16 mouse cellular contexts compared by ENCODE assay signal in the genomic region with DNA sequence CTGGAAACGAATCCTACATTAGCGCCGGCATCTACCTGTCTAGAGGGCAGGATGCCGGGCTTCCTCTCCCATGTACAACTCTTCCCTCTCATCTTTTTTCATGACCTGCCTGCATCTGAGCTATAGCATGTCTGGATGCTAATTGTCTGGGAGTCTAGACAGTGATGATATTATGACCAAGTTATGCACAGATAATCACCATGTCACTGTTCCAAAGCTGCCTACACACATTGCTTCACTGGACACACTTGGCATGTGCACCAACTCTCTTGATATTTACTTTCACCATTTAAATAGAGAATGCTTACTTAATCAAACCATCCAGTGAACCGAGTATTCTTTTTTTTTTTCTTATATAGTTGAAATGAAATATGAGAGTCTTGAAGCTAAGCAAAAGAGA.
"Had no signal": no experiment of that assay in that cellular context is flagged by ENCODE, and none has a peak within 500 bp of the region (broad histone marks: within the 10 kb centered on the region; RNA-seq: fewer than 3 reads in every experiment).

No protein-coding gene starts in this region.

- H3K36me3 ChIP-seq: midbrain, embryonic 10.5 days; midbrain, embryonic 12.5 days; neural tube, embryonic 12.5 days; stomach, embryonic 15.5 days had no signal

- H3K4me3 ChIP-seq: midbrain, embryonic 10.5 days; midbrain, embryonic 12.5 days; myocyte; neural tube, embryonic 12.5 days; stomach, embryonic 15.5 days had no signal

- H3K27me3 ChIP-seq: midbrain, embryonic 12.5 days; neural tube, embryonic 12.5 days; stomach, embryonic 15.5 days had no signal

- DNase-seq: lung, adult 18-20 months; lung, embryonic 14.5 days; lung, postnatal 10 days; lung, postnatal 4 days; midbrain, embryonic 14.5 days; retina, postnatal 1 day; right cerebral cortex, postnatal 14 days; thymus, postnatal 14 days; thymus, postnatal 36 days had no signal

- H3K4me1 ChIP-seq: midbrain, embryonic 10.5 days; midbrain, embryonic 12.5 days; neural tube, embryonic 12.5 days; stomach, embryonic 15.5 days had no signal

- H3K27ac ChIP-seq: liver, embryonic 14.5 days; midbrain, embryonic 10.5 days; midbrain, embryonic 12.5 days; neural tube, embryonic 12.5 days; stomach, embryonic 15.5 days; stomach, postnatal 0 days had no signal
